Mouse (Mus musculus): ENCODE measurements at regions not wholly inside any gene's neighbourhood (a gene's known extent, or its start where the extent isn't known, plus 50 kb on each side); places are given as distances from the start of the nearest gene placed in this dataset.
A peak's percentile ranks its signal among the peaks of the same experiment; 100 is the strongest.

- no peak for DNase-seq (ENCODE audit: low read depth, low spot score)
Observed at GRCm38 (mm10) chr5:97656167-97656924, 199.5 kb upstream of the Gk2 start.

- DNase-seq (ENCODE audit: low read depth, low spot score) = no peak
Observed at GRCm38 (mm10) chr5:97655266-97655665, 198.4 kb upstream of the Gk2 start.

GRCm38 (mm10) chr5:97654414-97654813, 197.6 kb upstream of the Gk2 start:
- DNase-seq (ENCODE audit: low read depth, low spot score) = no peak

- no peak for DNase-seq (ENCODE audit: low read depth, low spot score)
Observed at GRCm38 (mm10) chr5:97642251-97642650, 185.4 kb upstream of the Gk2 start.

- no peak for DNase-seq (ENCODE audit: low read depth, low spot score)
Observed at GRCm38 (mm10) chr5:97641646-97642045, 184.8 kb upstream of the Gk2 start.

- no peak for DNase-seq (ENCODE audit: low read depth, low spot score)
Observed at GRCm38 (mm10) chr5:97636357-97636756, 179.5 kb upstream of the Gk2 start.

GRCm38 (mm10) chr5:97633766-97634165, 176.9 kb upstream of the Gk2 start:
- no peak for DNase-seq (ENCODE audit: low read depth, low spot score)

GRCm38 (mm10) chr5:97632791-97633190, 176.0 kb upstream of the Gk2 start:
- DNase-seq (ENCODE audit: low read depth, low spot score) = peak; percentile 61

GRCm38 (mm10) chr5:97625200-97625599, 168.4 kb upstream of the Gk2 start:
- no peak for DNase-seq (ENCODE audit: low read depth, low spot score)

GRCm38 (mm10) chr5:97619890-97620289, 163.1 kb upstream of the Gk2 start:
- DNase-seq (ENCODE audit: low read depth, low spot score) = no peak

GRCm38 (mm10) chr5:97618411-97618810, 161.6 kb upstream of the Gk2 start:
- no peak for DNase-seq (ENCODE audit: low read depth, low spot score)

- DNase-seq (ENCODE audit: low read depth, low spot score) = no peak
Observed at GRCm38 (mm10) chr5:97602176-97602575, 145.4 kb upstream of the Gk2 start.

- DNase-seq (ENCODE audit: low read depth, low spot score) = no peak
Observed at GRCm38 (mm10) chr5:97601384-97601783, 144.6 kb upstream of the Gk2 start.

GRCm38 (mm10) chr5:97598741-97599140, 141.9 kb upstream of the Gk2 start:
- no peak for DNase-seq (ENCODE audit: low read depth, low spot score)

GRCm38 (mm10) chr5:97595916-97596315, 139.1 kb upstream of the Gk2 start:
- DNase-seq (ENCODE audit: low read depth, low spot score) = no peak

GRCm38 (mm10) chr5:97594081-97594480, 137.3 kb upstream of the Gk2 start:
- DNase-seq (ENCODE audit: low read depth, low spot score) = no peak

GRCm38 (mm10) chr5:97582509-97582908, 125.7 kb upstream of the Gk2 start:
- no peak for DNase-seq (ENCODE audit: low read depth, low spot score)

GRCm38 (mm10) chr5:97565486-97565885, 108.7 kb upstream of the Gk2 start:
- no peak for DNase-seq (ENCODE audit: low read depth, low spot score)

- DNase-seq (ENCODE audit: low read depth, low spot score) = no peak
Observed at GRCm38 (mm10) chr5:97563724-97564123, 106.9 kb upstream of the Gk2 start.

- DNase-seq (ENCODE audit: low read depth, low spot score) = no peak
Observed at GRCm38 (mm10) chr5:97554274-97554673, 97.5 kb upstream of the Gk2 start.

GRCm38 (mm10) chr5:97553122-97553521, 96.3 kb upstream of the Gk2 start:
- DNase-seq (ENCODE audit: low read depth, low spot score) = peak; percentile 36

GRCm38 (mm10) chr5:97537492-97538257, 80.9 kb upstream of the Gk2 start:
- no peak for DNase-seq (ENCODE audit: low read depth, low spot score)

- DNase-seq (ENCODE audit: low read depth, low spot score) = no peak
Observed at GRCm38 (mm10) chr5:97533733-97534132, 76.9 kb upstream of the Gk2 start.
